Mouse (Mus musculus): Measurements from ENCODE around the gene Pdpk1. TPM values are rescaled to one million over a fixed set of nuclear protein-coding genes. Genes with fewer than 3 reads are reported as not detected.
A peak's percentile ranks its signal among the peaks of the same experiment; 100 is the strongest.

Gene Pdpk1
- polyA plus RNA-seq, 1 experiment: 18.7 TPM

- 42% methylated on average over 4 of the region's 4 CpGs for WGBS
- no peak overlapping the region for H3K4me3 ChIP-seq (replicated peaks; ENCODE audit: control insufficient read depth, low read depth, low read length)
- no peak for TF ChIP-seq POLR2A (IDR thresholded peaks at IDR 0.05; ENCODE audit: borderline replicate concordance, control insufficient read depth, low read depth, low read length)
- TF ChIP-seq CTCF (IDR thresholded peaks at IDR 0.05; ENCODE audit: control insufficient read depth, insufficient read depth, low read length): no peak
- peak overlapping the region; percentile 69 for H3K27ac ChIP-seq (ENCODE audit: control insufficient read depth, insufficient read depth, low read depth, low read length, poor library complexity)
- H3K4me1 ChIP-seq (ENCODE audit: control insufficient read depth, insufficient read depth, low read length): peaks cover 7% of the 10 kb centered on the region; the same call in 1 of the 2 replicates
These were observed 40.8 kb upstream of the Pdpk1 start for GRCm38 (mm10) chr17:24191481-24191880.

DNA sequence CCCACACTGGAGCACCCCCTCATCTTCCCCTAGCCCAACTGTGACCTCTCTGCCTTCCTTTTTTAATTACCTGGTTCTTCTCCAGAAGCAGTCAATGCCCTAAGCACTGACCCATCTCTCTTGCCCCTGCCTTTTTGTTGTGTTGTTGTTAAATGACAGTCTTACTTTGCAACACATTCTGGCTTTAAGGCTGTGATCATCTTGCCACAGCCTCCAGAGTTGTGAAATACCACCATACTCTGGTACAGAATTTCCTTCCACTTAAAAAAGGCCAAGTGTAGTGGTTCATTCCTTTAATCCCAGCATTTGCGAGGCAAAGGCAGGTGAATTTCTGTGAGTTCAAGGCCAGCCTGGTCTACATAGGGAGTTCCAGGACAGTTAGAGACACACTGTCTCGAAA, 40.2 kb upstream of the Pdpk1 start:
- H3K4me1 ChIP-seq (ENCODE audit: control insufficient read depth, insufficient read depth, low read length): peaks cover 7% of the 10 kb centered on the region; the same call in 1 of the 2 replicates
- TF ChIP-seq CTCF (IDR thresholded peaks at IDR 0.05; ENCODE audit: control insufficient read depth, insufficient read depth, low read length) (no peak), POLR2A (IDR thresholded peaks at IDR 0.05; ENCODE audit: borderline replicate concordance, control insufficient read depth, low read depth, low read length) (no peak)
- WGBS: 48% methylated on average over 2 of the region's 2 CpGs
- H3K27ac ChIP-seq (ENCODE audit: control insufficient read depth, insufficient read depth, low read depth, low read length, poor library complexity): peak overlapping the region; percentile 26; the same call in 1 of the 2 replicates
- H3K4me3 ChIP-seq (replicated peaks; ENCODE audit: control insufficient read depth, low read depth, low read length): no peak overlapping the region

DNA sequence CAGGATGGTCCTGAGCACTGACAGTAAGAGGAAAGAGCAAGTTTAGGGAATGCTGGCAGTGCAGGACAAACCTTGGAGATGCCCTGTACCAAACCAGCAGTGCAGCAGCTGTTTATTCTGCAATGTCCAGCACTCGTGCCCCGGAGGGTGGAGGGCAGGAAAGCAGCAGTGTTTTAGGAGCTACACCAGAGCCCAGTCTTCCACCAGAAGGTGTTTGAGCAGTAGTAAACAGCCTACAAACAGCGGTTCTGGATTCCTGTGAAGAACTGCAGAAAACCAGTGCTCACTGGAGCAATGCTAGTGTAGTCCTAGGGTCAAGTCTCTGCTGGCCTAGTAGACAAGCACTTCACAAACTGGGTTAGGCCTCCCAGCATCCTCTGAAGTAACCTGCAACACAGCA, 23.5 kb upstream of the Pdpk1 start:
- Histone ChIP-seq H3K27ac (ENCODE audit: control insufficient read depth, insufficient read depth, low read depth, low read length, poor library complexity) (no peak overlapping the region), H3K4me3 (replicated peaks; ENCODE audit: control insufficient read depth, low read depth, low read length) (no peak overlapping the region), H3K4me1 (ENCODE audit: control insufficient read depth, insufficient read depth, low read length) (peaks cover 5% of the 10 kb centered on the region; the same call in 1 of the 2 replicates)
- 83% methylated on average over 3 of the region's 3 CpGs for WGBS
- TF ChIP-seq POLR2A (IDR thresholded peaks at IDR 0.05; ENCODE audit: borderline replicate concordance, control insufficient read depth, low read depth, low read length) (no peak), CTCF (IDR thresholded peaks at IDR 0.05; ENCODE audit: control insufficient read depth, insufficient read depth, low read length) (no peak)

DNA sequence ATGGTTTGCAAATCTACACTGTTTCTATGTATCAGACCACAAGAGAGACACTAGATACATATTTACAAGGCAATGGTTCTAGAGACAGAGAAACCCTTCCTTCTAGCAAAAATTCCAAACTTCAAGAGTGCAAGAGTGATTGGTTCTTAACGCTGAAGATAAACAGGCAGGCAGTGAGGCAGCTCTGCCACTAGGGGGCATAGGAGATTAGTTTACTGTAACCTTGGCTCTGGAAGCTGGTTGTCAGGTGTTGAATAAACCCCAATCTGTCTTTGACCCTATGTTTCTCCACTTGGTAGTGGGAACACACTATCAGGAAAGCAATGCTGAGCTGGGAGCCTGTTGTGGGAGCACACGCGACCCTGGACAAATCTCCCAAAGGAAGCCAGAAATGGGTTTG, 22.7 kb upstream of the Pdpk1 start:
- Histone ChIP-seq H3K4me3 (replicated peaks; ENCODE audit: control insufficient read depth, low read depth, low read length) (no peak overlapping the region), H3K4me1 (ENCODE audit: control insufficient read depth, insufficient read depth, low read length) (peaks cover 5% of the 10 kb centered on the region; the same call in 1 of the 2 replicates), H3K27ac (ENCODE audit: control insufficient read depth, insufficient read depth, low read depth, low read length, poor library complexity) (no peak overlapping the region)
- WGBS: 4% methylated on average over 3 of the region's 3 CpGs
- TF ChIP-seq CTCF (IDR thresholded peaks at IDR 0.05; ENCODE audit: control insufficient read depth, insufficient read depth, low read length) (peak; percentile 79), POLR2A (IDR thresholded peaks at IDR 0.05; ENCODE audit: borderline replicate concordance, control insufficient read depth, low read depth, low read length) (no peak)

GRCm38 (mm10) chr17:24171738-24172137, 21.0 kb upstream of the Pdpk1 start:
- peaks cover 5% of the 10 kb centered on the region; the same call in 1 of the 2 replicates for H3K4me1 ChIP-seq (ENCODE audit: control insufficient read depth, insufficient read depth, low read length)
- H3K4me3 ChIP-seq (replicated peaks; ENCODE audit: control insufficient read depth, low read depth, low read length): no peak overlapping the region
- 73% methylated on average over 4 of the region's 4 CpGs for WGBS
- no peak overlapping the region for H3K27ac ChIP-seq (ENCODE audit: control insufficient read depth, insufficient read depth, low read depth, low read length, poor library complexity)
- TF ChIP-seq CTCF (IDR thresholded peaks at IDR 0.05; ENCODE audit: control insufficient read depth, insufficient read depth, low read length): no peak
- no peak for TF ChIP-seq POLR2A (IDR thresholded peaks at IDR 0.05; ENCODE audit: borderline replicate concordance, control insufficient read depth, low read depth, low read length)

GRCm38 (mm10) chr17:24170729-24171128, 20.0 kb upstream of the Pdpk1 start:
- WGBS: 37% methylated on average over 5 of the region's 5 CpGs
- Histone ChIP-seq H3K4me3 (replicated peaks; ENCODE audit: control insufficient read depth, low read depth, low read length) (no peak overlapping the region), H3K4me1 (ENCODE audit: control insufficient read depth, insufficient read depth, low read length) (peaks cover 6% of the 10 kb centered on the region; the same call in 1 of the 2 replicates), H3K27ac (ENCODE audit: control insufficient read depth, insufficient read depth, low read depth, low read length, poor library complexity) (peak overlapping the region; percentile 70)
- TF ChIP-seq POLR2A (IDR thresholded peaks at IDR 0.05; ENCODE audit: borderline replicate concordance, control insufficient read depth, low read depth, low read length) (no peak), CTCF (IDR thresholded peaks at IDR 0.05; ENCODE audit: control insufficient read depth, insufficient read depth, low read length) (no peak)

DNA sequence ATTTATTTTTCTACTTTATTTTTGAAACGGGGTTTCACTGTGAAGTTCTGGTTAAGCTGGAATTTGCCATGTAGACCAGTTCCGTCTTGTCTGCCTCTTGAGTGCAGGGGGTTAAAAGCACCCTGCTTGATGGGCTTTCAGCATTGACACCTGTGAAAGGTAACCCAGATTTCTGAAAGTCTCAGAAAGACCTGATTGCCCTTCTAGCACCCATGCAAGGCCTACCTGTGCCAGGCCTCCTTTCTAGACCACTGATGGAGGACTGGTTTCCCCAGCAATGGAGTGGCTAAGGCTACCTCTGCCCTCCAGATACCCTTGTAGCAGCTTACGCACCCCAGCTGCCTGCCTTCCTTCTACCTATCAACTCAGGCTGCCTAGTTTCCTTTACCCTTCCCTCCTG, 19.4 kb upstream of the Pdpk1 start:
- Histone ChIP-seq H3K27ac (ENCODE audit: control insufficient read depth, insufficient read depth, low read depth, low read length, poor library complexity) (peak overlapping the region; percentile 70), H3K4me1 (ENCODE audit: control insufficient read depth, insufficient read depth, low read length) (peaks cover 8% of the 10 kb centered on the region; the same call in 1 of the 2 replicates), H3K4me3 (replicated peaks; ENCODE audit: control insufficient read depth, low read depth, low read length) (peak overlapping the region; percentile 89)
- 43% methylated on average over 3 of the region's 3 CpGs for WGBS
- no peak for TF ChIP-seq POLR2A (IDR thresholded peaks at IDR 0.05; ENCODE audit: borderline replicate concordance, control insufficient read depth, low read depth, low read length)

DNA sequence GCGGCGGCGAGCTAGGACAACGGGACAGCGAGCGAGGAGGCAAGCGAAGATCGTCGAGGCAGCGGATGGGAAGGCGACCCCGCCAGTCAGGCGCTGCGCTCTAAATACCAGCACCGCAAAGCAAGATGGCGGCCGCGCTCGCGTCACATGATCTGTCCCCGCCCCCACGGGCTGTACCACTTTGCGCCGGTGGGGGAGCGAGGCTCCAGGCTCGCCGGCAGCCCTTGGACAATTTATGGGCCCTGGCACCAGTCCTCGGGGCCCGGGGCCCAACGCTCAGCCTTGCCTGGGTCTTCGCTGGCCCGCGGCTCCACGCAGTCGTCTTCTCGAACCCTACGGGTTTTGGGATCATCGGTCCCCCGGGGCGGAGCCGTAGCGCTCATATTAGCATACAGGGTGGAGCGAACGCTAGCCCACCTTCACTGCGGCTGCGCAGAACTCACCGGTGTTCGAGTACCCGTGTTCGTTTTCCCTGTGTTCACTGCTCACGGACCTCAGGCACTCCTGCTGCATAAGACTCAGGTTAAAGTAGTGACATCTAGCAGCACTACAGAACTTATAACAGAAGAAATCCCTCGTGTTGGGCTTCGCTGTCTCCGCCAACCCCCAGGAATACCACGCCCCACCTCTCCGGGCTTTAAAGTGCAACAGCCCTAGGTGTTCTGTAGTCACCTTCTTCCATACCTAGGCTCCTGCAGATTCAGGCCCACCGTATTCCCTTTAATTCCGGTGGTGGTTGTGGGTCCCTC, 18.8 kb upstream of the Pdpk1 start, which contains the start of gene Atp6v0c:
Atp6v0c (minus strand) TSS at position 386 of the 749 bp plus-strand sequence.
- WGBS: under 1% methylated on average over 58 of the region's 58 CpGs
- H3K27ac ChIP-seq (ENCODE audit: control insufficient read depth, insufficient read depth, low read depth, low read length, poor library complexity): peak within 1 kb of the TSS; percentile 98
- TF ChIP-seq POLR2A (IDR thresholded peaks at IDR 0.05; ENCODE audit: borderline replicate concordance, control insufficient read depth, low read depth, low read length): peak; percentile 95
- no peak for TF ChIP-seq CTCF (IDR thresholded peaks at IDR 0.05; ENCODE audit: control insufficient read depth, insufficient read depth, low read length)
- H3K4me3 ChIP-seq (replicated peaks; ENCODE audit: control insufficient read depth, low read depth, low read length): peak within 1 kb of the TSS; percentile 89
- H3K4me1 ChIP-seq (ENCODE audit: control insufficient read depth, insufficient read depth, low read length): peaks cover 10% of the 10 kb centered on the region; the same call in 1 of the 2 replicates
